Mouse (Mus musculus) liver, embryonic 13.5 days (tissue): ENCODE measurements around the gene Fam168b. TPM values are rescaled to one million over a fixed set of nuclear protein-coding genes. Genes with fewer than 3 reads are reported as not detected.

Experiments used
- ATAC-seq: fragments of 200-750 bp; cut with Nextera tagmentation; 2 replicates; pipeline ENCODE4 v1.8.0; 2017; ENCODE audit warnings: low read depth, mild to moderate bottlenecking, moderate number of reproducible peaks, moderate library complexity
- DNase-seq: peaks from one replicate; pipeline ENCODE4 v3.0.0; 2022
- H3K27ac ChIP-seq: fragments of 300-500 bp; sonication (generic); 2 replicates; pipeline ENCODE4 v1.5.1; 2015; ENCODE audit warnings: moderate library complexity, mild to moderate bottlenecking, inconsistent platforms
- H3K27me3 ChIP-seq: fragments of 300-500 bp; sonication (generic); 2 replicates; pipeline ENCODE4 v1.6.1; 2015; ENCODE audit warnings: mild to moderate bottlenecking, inconsistent platforms
- H3K36me3 ChIP-seq: fragments of 300-500 bp; sonication (generic); 2 replicates; pipeline ENCODE4 v1.6.1; 2015; ENCODE audit warnings: mild to moderate bottlenecking, inconsistent platforms
- H3K4me1 ChIP-seq: fragments of 300-500 bp; sonication (generic); replicated peaks from 2 replicates; pipeline ENCODE4 v1.6.1; 2015; ENCODE audit warnings: inconsistent platforms
- H3K4me2 ChIP-seq: fragments of 300-500 bp; sonication (generic); 2 replicates; pipeline ENCODE4 v1.6.1; 2015; ENCODE audit warnings: inconsistent platforms, mild to moderate bottlenecking, moderate library complexity
- H3K4me3 ChIP-seq: fragments of 300-500 bp; sonication (generic); replicated peaks from 2 replicates; pipeline ENCODE4 v1.5.1; 2015; ENCODE audit warnings: mild to moderate bottlenecking, inconsistent platforms
- H3K9ac ChIP-seq: fragments of 300-500 bp; sonication (generic); 2 replicates; pipeline ENCODE4 v1.6.1; 2015; ENCODE audit warnings: mild to moderate bottlenecking, inconsistent platforms
- H3K9me3 ChIP-seq: fragments of 300-500 bp; sonication (generic); replicated peaks from 2 replicates; pipeline ENCODE4 v1.6.1; 2016; ENCODE audit warnings: inconsistent platforms
- WGBS: fragments of 180-500 bp; shearing (Covaris S2); methylation state at CpG from one replicate; pipeline ENCODE4 v1.1.7; 2015; ENCODE audit not compliant: insufficient replicate concordance; 5-methylcytosine and 5-hydroxymethylcytosine counted together
- polyA plus RNA-seq: library from polyadenylated mRNA; unstranded; fragments of >200 nt; fragmentation: Nextera tagmentation; extraction: Ambion mirVana; gene quantifications from 2 replicates; pipeline ENCODE4 v1.2.1, GENCODE M21; 2015

Gene Fam168b
- polyA plus RNA-seq, 1 experiment from 2014 or later: 16.1 TPM

DNA sequence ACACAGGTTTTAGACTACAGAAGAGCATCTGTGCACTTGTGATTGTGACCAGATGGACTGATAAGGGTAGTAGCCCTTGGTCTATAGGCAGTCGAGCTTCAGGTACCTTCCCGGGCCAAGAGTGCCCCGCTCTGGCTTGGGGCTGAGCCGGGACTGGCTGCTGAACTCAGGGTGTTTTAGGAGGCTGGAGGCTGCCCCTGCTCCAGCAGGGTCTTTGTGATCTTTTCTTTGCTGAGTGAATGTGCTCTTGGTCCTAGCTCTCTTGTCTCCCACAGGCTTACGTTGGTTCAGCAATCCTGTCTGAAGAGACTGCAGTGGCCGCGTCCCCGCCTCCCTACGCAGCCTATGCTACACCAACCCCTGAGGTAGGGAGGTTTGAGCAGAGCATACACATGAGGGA is 23.0 kb upstream of the Fam168b start:
- Histone ChIP-seq H3K9me3 (no peaks in the 10 kb centered on the region), H3K27ac (no peak overlapping the region), H3K4me1 (peaks cover 2% of the 10 kb centered on the region; the same call in 1 of the 2 replicates), H3K4me2 (no peak overlapping the region), H3K9ac (no peak overlapping the region), H3K4me3 (no peak overlapping the region), H3K27me3 (no peaks in the 10 kb centered on the region), H3K36me3 (peaks cover 25% of the 10 kb centered on the region)
- 71% methylated on average over 9 of the region's 9 CpGs for WGBS
- DNase-seq (no peak), ATAC-seq (no peak)

GRCm38 (mm10) chr1:34864243-34864642 is 21.4 kb upstream of the Fam168b start:
- Histone ChIP-seq H3K9ac (no peak overlapping the region), H3K36me3 (peaks cover 17% of the 10 kb centered on the region), H3K4me2 (no peak overlapping the region), H3K4me1 (peaks cover 2% of the 10 kb centered on the region; the same call in 1 of the 2 replicates), H3K9me3 (no peaks in the 10 kb centered on the region), H3K4me3 (no peak overlapping the region), H3K27ac (no peak overlapping the region), H3K27me3 (no peaks in the 10 kb centered on the region)
- 74% methylated on average over 7 of the region's 7 CpGs for WGBS
- DNase-seq (no peak), ATAC-seq (no peak)

DNA sequence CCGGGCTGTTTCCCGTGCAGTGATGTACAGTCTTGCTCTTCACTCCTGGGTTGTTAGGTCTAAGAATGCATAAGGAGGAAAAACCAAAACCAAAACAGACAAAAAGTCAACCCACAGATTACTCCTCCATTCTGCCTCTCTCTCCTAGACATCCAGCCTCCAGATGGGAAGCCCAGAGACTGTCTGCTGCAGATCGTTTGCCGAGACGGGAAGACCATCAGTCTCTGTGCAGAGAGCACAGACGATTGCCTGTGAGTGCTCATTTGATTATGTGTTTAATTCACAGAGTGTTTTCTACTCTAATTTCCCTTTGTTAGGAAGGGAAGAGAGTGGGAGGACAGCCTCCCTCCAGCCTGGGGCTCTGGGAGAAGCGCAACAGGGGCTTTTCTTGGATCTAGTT is 20.5 kb upstream of the Fam168b start:
- no peak overlapping the region for H3K9ac ChIP-seq
- H3K27me3 ChIP-seq: no peaks in the 10 kb centered on the region
- no peaks in the 10 kb centered on the region for H3K9me3 ChIP-seq
- no peak overlapping the region for H3K4me2 ChIP-seq
- no peak overlapping the region for H3K4me3 ChIP-seq
- H3K27ac ChIP-seq: no peak overlapping the region
- ATAC-seq: no peak
- H3K36me3 ChIP-seq: peaks cover 10% of the 10 kb centered on the region; the same call in 1 of the 2 replicates
- H3K4me1 ChIP-seq: peaks cover 2% of the 10 kb centered on the region; the same call in 1 of the 2 replicates
- DNase-seq: no peak
- WGBS: 82% methylated on average over 7 of the region's 7 CpGs

DNA sequence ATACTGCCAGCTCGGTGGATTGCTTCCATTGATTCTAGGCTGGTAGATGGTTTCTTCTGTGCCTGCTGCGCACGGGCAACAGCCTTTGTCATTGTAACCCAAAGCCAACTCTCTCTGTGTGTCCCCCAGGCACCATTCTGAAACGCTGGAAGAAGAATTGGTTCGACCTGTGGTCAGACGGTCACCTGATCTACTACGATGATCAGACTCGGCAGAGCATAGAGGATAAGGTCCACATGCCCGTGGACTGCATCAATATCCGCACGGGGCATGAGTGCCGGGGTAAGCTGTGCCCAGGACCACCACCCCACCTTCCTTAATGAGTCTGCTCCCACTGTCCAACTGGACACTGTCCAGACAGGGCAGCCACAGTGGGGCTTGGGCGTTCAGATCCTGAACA is 20.0 kb upstream of the Fam168b start:
- 83% methylated on average over 13 of the region's 13 CpGs for WGBS
- no peak for DNase-seq

GRCm38 (mm10) chr1:34860205-34860604 is 17.3 kb upstream of the Fam168b start:
- no peak for DNase-seq
- no peaks in the 10 kb centered on the region for H3K9me3 ChIP-seq
- no peaks in the 10 kb centered on the region for H3K4me1 ChIP-seq
- H3K27me3 ChIP-seq: no peaks in the 10 kb centered on the region
- no peak overlapping the region for H3K4me3 ChIP-seq
- ATAC-seq: no peak
- H3K4me2 ChIP-seq: no peak overlapping the region
- no peak overlapping the region for H3K27ac ChIP-seq
- WGBS: 80% methylated on average over 7 of the region's 7 CpGs
- H3K9ac ChIP-seq: no peak overlapping the region
- peaks cover 10% of the 10 kb centered on the region; the same call in 1 of the 2 replicates for H3K36me3 ChIP-seq

More for the DNA sequence above, 20.0 kb upstream of the Fam168b start:
- no peak overlapping the region for H3K9ac ChIP-seq
- no peaks in the 10 kb centered on the region for H3K27me3 ChIP-seq
- H3K4me1 ChIP-seq: peaks cover 2% of the 10 kb centered on the region; the same call in 1 of the 2 replicates
- peaks cover 10% of the 10 kb centered on the region; the same call in 1 of the 2 replicates for H3K36me3 ChIP-seq
- H3K4me3 ChIP-seq: no peak overlapping the region
- no peak overlapping the region for H3K27ac ChIP-seq
- no peak for ATAC-seq
- no peaks in the 10 kb centered on the region for H3K9me3 ChIP-seq
- no peak overlapping the region for H3K4me2 ChIP-seq

DNA sequence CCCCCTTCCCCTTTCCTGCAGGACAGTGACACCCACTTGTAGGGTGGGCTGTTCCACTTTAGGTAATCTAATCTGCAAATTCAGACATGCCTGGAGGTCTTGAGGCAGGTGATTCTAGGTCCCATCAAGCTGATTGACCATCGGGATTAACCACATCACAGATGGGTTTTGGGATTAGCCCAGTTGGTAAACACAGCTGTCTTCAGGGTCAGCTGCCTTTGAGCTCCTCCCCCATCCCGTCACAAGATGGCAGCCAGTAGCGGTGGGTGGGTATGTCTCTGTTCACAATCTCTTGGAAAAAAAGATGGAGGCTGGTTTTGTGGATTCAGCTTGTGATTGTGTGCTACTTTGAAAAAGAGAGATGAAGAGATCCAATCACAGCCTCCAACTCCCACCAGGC is 16.9 kb upstream of the Fam168b start:
- no peaks in the 10 kb centered on the region for H3K9me3 ChIP-seq
- H3K9ac ChIP-seq: no peak overlapping the region
- WGBS: 70% methylated on average over 3 of the region's 3 CpGs
- ATAC-seq: no peak
- no peaks in the 10 kb centered on the region for H3K4me1 ChIP-seq
- H3K27me3 ChIP-seq: no peaks in the 10 kb centered on the region
- no peak for DNase-seq
- H3K4me2 ChIP-seq: no peak overlapping the region
- peaks cover 10% of the 10 kb centered on the region; the same call in 1 of the 2 replicates for H3K36me3 ChIP-seq
- H3K4me3 ChIP-seq: no peak overlapping the region
- H3K27ac ChIP-seq: no peak overlapping the region

GRCm38 (mm10) chr1:34858671-34859070 is 15.8 kb upstream of the Fam168b start:
- H3K9ac ChIP-seq: no peak overlapping the region
- no peak overlapping the region for H3K4me3 ChIP-seq
- H3K27ac ChIP-seq: no peak overlapping the region
- peaks cover 10% of the 10 kb centered on the region; the same call in 1 of the 2 replicates for H3K36me3 ChIP-seq
- H3K4me2 ChIP-seq: no peak overlapping the region
- DNase-seq (no peak), ATAC-seq (peak; percentile 41; the same call in 1 of the 2 replicates)
- no peaks in the 10 kb centered on the region for H3K4me1 ChIP-seq
- no peaks in the 10 kb centered on the region for H3K27me3 ChIP-seq
- no peaks in the 10 kb centered on the region for H3K9me3 ChIP-seq
- 41% methylated on average over 5 of the region's 5 CpGs for WGBS

DNA sequence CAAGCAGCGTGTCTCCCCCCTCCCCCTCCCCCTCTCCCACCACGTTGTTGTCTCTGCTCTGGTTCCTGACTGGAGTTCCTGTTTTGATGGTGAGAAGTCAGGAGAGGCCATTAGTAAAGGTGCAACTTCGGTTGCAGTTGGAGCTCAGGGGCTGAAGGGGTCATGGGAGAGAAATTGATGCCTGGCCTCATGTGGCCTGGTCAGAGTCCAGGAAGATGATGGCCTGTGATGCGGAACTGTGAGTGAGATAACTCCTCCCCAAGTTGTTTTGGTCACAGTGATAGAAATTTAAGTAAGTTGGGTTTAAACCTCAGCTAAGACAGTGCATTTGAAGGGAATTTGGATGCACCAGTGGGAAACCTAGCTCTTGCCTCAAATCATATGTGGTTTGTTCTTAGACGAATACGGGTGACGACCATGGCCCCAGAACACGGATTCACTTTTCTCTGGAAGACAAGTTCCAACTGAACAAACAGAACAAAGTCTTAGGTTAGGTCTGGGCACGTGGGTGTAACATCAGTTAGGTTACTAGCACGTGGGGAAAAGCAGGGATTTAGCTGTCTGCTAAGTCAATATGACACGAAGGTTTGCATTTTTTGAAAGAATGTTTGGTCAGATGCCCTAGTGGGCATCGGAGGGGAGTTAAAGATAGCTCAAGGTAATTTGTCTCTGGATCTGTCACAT is 12.3 kb upstream of the Fam168b start:
- peaks cover 14% of the 10 kb centered on the region for H3K4me1 ChIP-seq
- no peak overlapping the region for H3K9ac ChIP-seq
- H3K27ac ChIP-seq: no peak overlapping the region
- DNase-seq: no peak
- H3K9me3 ChIP-seq: no peaks in the 10 kb centered on the region
- H3K36me3 ChIP-seq: no peaks in the 10 kb centered on the region
- no peak overlapping the region for H3K4me2 ChIP-seq
- 63% methylated on average over 12 of the region's 12 CpGs for WGBS
- H3K27me3 ChIP-seq: no peaks in the 10 kb centered on the region
- H3K4me3 ChIP-seq: no peak overlapping the region
- ATAC-seq: no peak

GRCm38 (mm10) chr1:34853786-34854185 is 10.9 kb upstream of the Fam168b start:
- Histone ChIP-seq H3K4me3 (no peak overlapping the region), H3K4me2 (no peak overlapping the region), H3K9ac (no peak overlapping the region), H3K9me3 (no peaks in the 10 kb centered on the region), H3K4me1 (peaks cover 23% of the 10 kb centered on the region), H3K27me3 (no peaks in the 10 kb centered on the region), H3K36me3 (no peaks in the 10 kb centered on the region), H3K27ac (no peak overlapping the region)
- DNase-seq (no peak), ATAC-seq (no peak)
- WGBS: 67% methylated on average over 2 of the region's 2 CpGs

DNA sequence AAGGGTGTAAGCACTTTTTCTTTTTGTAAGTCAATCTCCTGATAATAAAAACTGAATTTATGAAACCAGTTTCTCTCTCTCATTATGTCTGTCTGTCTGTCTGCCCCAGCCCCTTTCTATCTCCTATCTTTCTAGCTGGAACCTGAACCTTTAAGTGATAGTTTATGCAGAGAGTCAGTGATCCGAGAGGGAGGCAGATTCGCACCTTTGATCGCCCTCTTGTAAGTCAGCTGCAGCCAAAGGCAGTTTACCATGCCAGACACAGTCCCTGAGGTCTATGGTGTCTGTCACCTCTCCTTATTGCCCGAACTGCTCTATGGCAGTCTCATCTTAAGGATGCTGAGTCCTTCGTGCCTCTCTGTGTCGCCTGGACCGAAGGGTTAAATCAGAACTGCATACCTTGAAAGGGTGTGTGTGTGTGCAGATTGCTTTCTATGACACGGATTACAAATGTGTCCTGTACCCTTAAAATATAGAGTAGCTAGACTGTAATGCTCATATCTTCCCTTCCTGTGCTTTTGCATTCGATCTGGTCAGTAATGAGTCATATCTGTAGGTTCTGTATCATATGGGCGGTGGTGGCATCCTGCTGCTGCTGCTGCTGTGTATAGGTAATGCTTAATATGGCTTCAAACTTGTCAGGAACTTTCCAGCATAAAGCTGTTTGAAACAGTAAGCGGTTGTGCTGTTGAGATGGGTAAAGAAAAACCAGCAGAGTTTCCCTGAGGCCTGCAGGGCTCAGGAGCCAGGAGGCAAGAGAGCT is 9.4 kb upstream of the Fam168b start:
- Histone ChIP-seq H3K27me3 (no peaks in the 10 kb centered on the region), H3K4me1 (peaks cover 23% of the 10 kb centered on the region), H3K4me3 (no peak overlapping the region), H3K9ac (no peak overlapping the region), H3K9me3 (no peaks in the 10 kb centered on the region), H3K27ac (no peak overlapping the region), H3K4me2 (no peak overlapping the region), H3K36me3 (no peaks in the 10 kb centered on the region)
- WGBS: 67% methylated on average over 11 of the region's 11 CpGs
- ATAC-seq (no peak), DNase-seq (no peak)

GRCm38 (mm10) chr1:34851562-34851961 is 8.7 kb upstream of the Fam168b start:
- H3K9ac ChIP-seq: no peak overlapping the region
- peak overlapping the region; percentile 19 for H3K4me2 ChIP-seq

More at GRCm38 (mm10) chr1:34851562-34851961, 8.7 kb upstream of the Fam168b start:
- Histone ChIP-seq H3K4me1 (peaks cover 23% of the 10 kb centered on the region), H3K36me3 (no peaks in the 10 kb centered on the region), H3K27me3 (no peaks in the 10 kb centered on the region), H3K9me3 (no peaks in the 10 kb centered on the region), H3K4me3 (no peak overlapping the region), H3K27ac (no peak overlapping the region)
- ATAC-seq: no peak
- no peak for DNase-seq
- WGBS: 21% methylated on average over 6 of the region's 6 CpGs
